In the genomic region with DNA sequence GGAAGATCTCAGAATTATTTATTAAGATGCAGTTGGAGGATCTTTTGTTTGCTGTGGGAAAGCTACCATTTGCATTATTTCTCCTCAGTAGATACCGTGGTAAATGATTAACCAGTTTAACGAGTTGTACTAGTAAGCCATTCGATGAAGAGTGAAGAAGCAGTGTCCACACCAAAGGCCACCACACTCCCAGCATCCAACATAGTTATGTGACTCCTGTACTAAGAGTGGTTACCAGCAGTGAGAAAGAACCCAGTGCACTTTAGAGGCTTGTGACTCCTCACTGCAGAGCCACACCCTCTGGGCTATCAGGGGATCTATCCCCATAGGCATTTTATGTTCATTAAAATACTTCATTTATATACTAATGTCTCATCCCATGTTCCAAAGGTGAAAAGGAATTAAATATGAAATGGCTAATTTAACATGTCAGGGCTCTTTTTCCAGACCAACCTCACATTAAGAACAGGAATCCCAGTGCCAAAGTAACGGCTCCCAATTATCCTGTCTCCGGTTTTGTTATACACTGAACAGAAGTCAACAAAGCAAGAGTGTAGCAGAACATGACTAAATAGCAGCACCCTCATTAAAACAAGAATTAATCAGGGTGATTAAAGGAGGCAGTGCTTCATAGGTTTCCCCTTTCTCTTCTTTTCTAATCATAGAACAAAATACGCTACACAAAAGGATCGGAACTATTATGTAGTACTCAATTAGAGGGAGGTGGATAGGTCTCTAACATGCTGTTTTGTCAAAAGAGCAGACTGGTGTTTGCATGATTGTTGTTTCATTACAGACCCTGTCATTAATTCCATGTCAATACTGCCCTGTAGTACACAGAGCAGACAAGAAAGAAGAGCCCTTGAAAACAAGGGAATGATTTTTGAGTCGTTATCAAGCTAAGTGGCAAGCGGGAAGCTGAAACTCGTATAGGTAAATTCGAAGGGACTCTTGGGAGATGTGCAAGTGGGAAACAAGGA, we compare ENCODE assay signal across 20 mouse cellular contexts.
DNase-seq lines count a peak whose midpoint lies in the region; ATAC-seq and TF ChIP-seq lines count a peak whose summit lies in the region.
"Had no signal": no experiment of that assay in that cellular context is flagged by ENCODE, and none has a peak within 500 bp of the region (broad histone marks: within the 10 kb centered on the region; RNA-seq: fewer than 3 reads in every experiment).

No protein-coding gene starts in this region.

- no peaks in the 10 kb centered on the region for H3K9me3 ChIP-seq in hindbrain, embryonic 12.5 days (replicated peaks)
- no peaks in the 10 kb centered on the region for H3K9me3 ChIP-seq in hindbrain, embryonic 11.5 days (ENCODE audit: control insufficient read depth, low read length)
- no peaks in the 10 kb centered on the region for H3K9me3 ChIP-seq in liver, embryonic 11.5 days (ENCODE audit: control insufficient read depth, low read length)
- no peaks in the 10 kb centered on the region for H3K9me3 ChIP-seq in liver, embryonic 12.5 days (replicated peaks)
- H3K9me3 ChIP-seq in forebrain, embryonic 13.5 days (replicated peaks): no peaks in the 10 kb centered on the region
- H3K9me3 ChIP-seq in liver, postnatal 0 days (ENCODE audit: low read length): no peaks in the 10 kb centered on the region
- H3K9me3 ChIP-seq: heart, embryonic 15.5 days; hindbrain, embryonic 15.5 days had no signal

- H3K9ac ChIP-seq in hindbrain, embryonic 12.5 days: no peak overlapping the region
- no peak overlapping the region for H3K9ac ChIP-seq in hindbrain, embryonic 11.5 days (ENCODE audit: low read depth, low read length)
- no peak overlapping the region for H3K9ac ChIP-seq in liver, embryonic 11.5 days (ENCODE audit: low read depth, low read length)
- no peak overlapping the region for H3K9ac ChIP-seq in liver, embryonic 12.5 days
- no peak overlapping the region for H3K9ac ChIP-seq in forebrain, embryonic 13.5 days
- H3K9ac ChIP-seq in liver, postnatal 0 days (replicated peaks): no peak overlapping the region
- H3K9ac ChIP-seq: heart, embryonic 15.5 days; hindbrain, embryonic 15.5 days had no signal

- ATAC-seq in hindbrain, embryonic 12.5 days (ENCODE audit: low FRiP score): peak; percentile 16; the same call in 1 of the 2 replicates
- ATAC-seq in hindbrain, embryonic 11.5 days (ENCODE audit: low FRiP score): no peak
- 0 out of 2 replicates have a peak, but pooled peaks have one; percentile 32 for ATAC-seq in liver, embryonic 11.5 days (replicated peaks; ENCODE audit: low FRiP score)
- no peak for ATAC-seq in liver, embryonic 12.5 days
- peak; percentile 87 for ATAC-seq in forebrain, embryonic 13.5 days
- peak; percentile 51 for ATAC-seq in liver, postnatal 0 days

- DNase-seq in hindbrain, embryonic 11.5 days (ENCODE audit: low spot score): no peak
- DNase-seq in liver, embryonic 11.5 days (ENCODE audit: low spot score): no peak
- DNase-seq in liver, postnatal 0 days: no peak
- no peak for DNase-seq in left cerebral cortex, adult 8-10 months (ENCODE audit: low spot score in 2 of 2)
- no peak for DNase-seq in thymus, adult 18-20 months
- DNase-seq: adrenal gland, postnatal 25 days; cerebellum, postnatal 10 days; embryo, embryonic 11 days; heart, adult 11 months; kidney, postnatal 10 days; lung, adult 2 months; lung, postnatal 4 days; right cerebral cortex, postnatal 25 days; thymus, postnatal 36 days had no signal

- peaks cover 5% of the 10 kb centered on the region; the same call in 1 of the 2 replicates for H3K4me1 ChIP-seq in hindbrain, embryonic 12.5 days
- H3K4me1 ChIP-seq in hindbrain, embryonic 11.5 days (replicated peaks; ENCODE audit: control insufficient read depth, insufficient read depth, low read length): no peaks in the 10 kb centered on the region
- peaks cover 12% of the 10 kb centered on the region for H3K4me1 ChIP-seq in liver, embryonic 11.5 days (replicated peaks; ENCODE audit: control insufficient read depth, insufficient read depth, low read length)
- peaks cover 41% of the 10 kb centered on the region for H3K4me1 ChIP-seq in liver, embryonic 12.5 days
- peaks cover 15% of the 10 kb centered on the region for H3K4me1 ChIP-seq in forebrain, embryonic 13.5 days
- H3K4me1 ChIP-seq in liver, postnatal 0 days (ENCODE audit: insufficient read depth): peaks cover 3% of the 10 kb centered on the region; the same call in 1 of the 2 replicates

- no peaks in the 10 kb centered on the region for H3K27me3 ChIP-seq in hindbrain, embryonic 12.5 days
- H3K27me3 ChIP-seq in hindbrain, embryonic 11.5 days (ENCODE audit: control insufficient read depth, insufficient read depth, low read length): no peaks in the 10 kb centered on the region
- H3K27me3 ChIP-seq in liver, embryonic 11.5 days (replicated peaks; ENCODE audit: control insufficient read depth, insufficient read depth, low read length): no peaks in the 10 kb centered on the region
- no peaks in the 10 kb centered on the region for H3K27me3 ChIP-seq in liver, embryonic 12.5 days (replicated peaks)
- H3K27me3 ChIP-seq in forebrain, embryonic 13.5 days: peaks cover 79% of the 10 kb centered on the region
- no peaks in the 10 kb centered on the region for H3K27me3 ChIP-seq in liver, postnatal 0 days (ENCODE audit: insufficient read depth, low read length)
- H3K27me3 ChIP-seq: CH12.LX; heart, embryonic 15.5 days; hindbrain, embryonic 15.5 days had no signal

- no peak overlapping the region for H3K4me2 ChIP-seq in hindbrain, embryonic 12.5 days (replicated peaks)
- H3K4me2 ChIP-seq in hindbrain, embryonic 11.5 days (replicated peaks; ENCODE audit: low read depth, low read length): no peak overlapping the region
- no peak overlapping the region for H3K4me2 ChIP-seq in liver, embryonic 11.5 days
- H3K4me2 ChIP-seq in liver, embryonic 12.5 days: no peak overlapping the region
- H3K4me2 ChIP-seq in forebrain, embryonic 13.5 days: no peak overlapping the region; the same call in 1 of the 2 replicates
- H3K4me2 ChIP-seq in liver, postnatal 0 days (ENCODE audit: low read depth, low read length): no peak overlapping the region
- H3K4me2 ChIP-seq: heart, embryonic 15.5 days; hindbrain, embryonic 15.5 days had no signal

- peaks cover 13% of the 10 kb centered on the region; the same call in 1 of the 2 replicates for H3K36me3 ChIP-seq in hindbrain, embryonic 12.5 days
- H3K36me3 ChIP-seq in hindbrain, embryonic 11.5 days (ENCODE audit: control insufficient read depth, insufficient read depth, low read length): no peaks in the 10 kb centered on the region
- peaks cover 2% of the 10 kb centered on the region; the same call in 1 of the 2 replicates for H3K36me3 ChIP-seq in liver, embryonic 11.5 days (ENCODE audit: control insufficient read depth, insufficient read depth, low read length)
- peaks cover 25% of the 10 kb centered on the region for H3K36me3 ChIP-seq in liver, embryonic 12.5 days
- H3K36me3 ChIP-seq in forebrain, embryonic 13.5 days (ENCODE audit: poor library complexity, severe bottlenecking): peaks cover 15% of the 10 kb centered on the region
- H3K36me3 ChIP-seq in liver, postnatal 0 days (replicated peaks; ENCODE audit: insufficient read depth, low read length): peaks cover 15% of the 10 kb centered on the region
- H3K36me3 ChIP-seq: heart, embryonic 15.5 days had no signal

- no peak overlapping the region for H3K4me3 ChIP-seq in hindbrain, embryonic 12.5 days
- H3K4me3 ChIP-seq in hindbrain, embryonic 11.5 days (ENCODE audit: low read depth, low read length): no peak overlapping the region
- no peak overlapping the region for H3K4me3 ChIP-seq in liver, embryonic 11.5 days (ENCODE audit: low read depth, low read length)
- no peak overlapping the region for H3K4me3 ChIP-seq in liver, embryonic 12.5 days
- H3K4me3 ChIP-seq in forebrain, embryonic 13.5 days: no peak overlapping the region
- no peak overlapping the region for H3K4me3 ChIP-seq in liver, postnatal 0 days (ENCODE audit: low read depth, low read length)
- H3K4me3 ChIP-seq: heart, embryonic 15.5 days; hindbrain, embryonic 15.5 days had no signal

- no peak for TF ChIP-seq CTCF in liver, postnatal 0 days (IDR thresholded peaks at IDR 0.05; ENCODE audit: low read depth)

- no peak for TF ChIP-seq EP300 in liver, postnatal 0 days (IDR thresholded peaks at IDR 0.05; ENCODE audit: low read depth)

- 71% methylated on average over 11 of the region's 11 CpGs for WGBS in hindbrain, embryonic 12.5 days
- 76% methylated on average over 11 of the region's 11 CpGs for WGBS in hindbrain, embryonic 11.5 days
- WGBS in liver, embryonic 11.5 days: 86% methylated on average over 11 of the region's 11 CpGs
- 76% methylated on average over 11 of the region's 11 CpGs for WGBS in liver, embryonic 12.5 days (ENCODE audit: insufficient replicate concordance)
- 17% methylated on average over 11 of the region's 11 CpGs for WGBS in forebrain, embryonic 13.5 days
- 79% methylated on average over 11 of the region's 11 CpGs for WGBS in liver, postnatal 0 days (ENCODE audit: insufficient replicate concordance)

- peak overlapping the region; percentile 52; the same call in 1 of the 2 replicates for H3K27ac ChIP-seq in hindbrain, embryonic 12.5 days
- no peak overlapping the region for H3K27ac ChIP-seq in hindbrain, embryonic 11.5 days (ENCODE audit: low read depth, low read length)
- no peak overlapping the region for H3K27ac ChIP-seq in liver, embryonic 11.5 days (ENCODE audit: low read depth, low read length)
- no peak overlapping the region for H3K27ac ChIP-seq in liver, embryonic 12.5 days
- peak overlapping the region; percentile 42 for H3K27ac ChIP-seq in forebrain, embryonic 13.5 days
- no peak overlapping the region for H3K27ac ChIP-seq in liver, postnatal 0 days (ENCODE audit: low read depth)
- H3K27ac ChIP-seq: heart, embryonic 15.5 days; hindbrain, embryonic 15.5 days had no signal

Comparison
In these comparisons a context has a peak if more than half of its experiments do, and no peak if none do; other contexts are left out.
1. ATAC-seq: peak in hindbrain, embryonic 12.5 days (single experiment), liver, embryonic 11.5 days (single experiment), forebrain, embryonic 13.5 days (single experiment) and liver, postnatal 0 days (single experiment); none in hindbrain, embryonic 11.5 days (single experiment) and liver, embryonic 12.5 days (single experiment).
2. H3K27ac ChIP-seq: peak in hindbrain, embryonic 12.5 days (single experiment) and forebrain, embryonic 13.5 days (single experiment); none in hindbrain, embryonic 11.5 days (single experiment), liver, embryonic 11.5 days (single experiment), liver, embryonic 12.5 days (single experiment) and liver, postnatal 0 days (single experiment).